Mouse (Mus musculus): ENCODE results near the gene Relt. TPM values are rescaled to one million over a fixed set of nuclear protein-coding genes. Genes with fewer than 3 reads are reported as not detected.

Relt gene
- total RNA-seq, 1 experiment from 2014 or later = 16.6 TPM

DNA sequence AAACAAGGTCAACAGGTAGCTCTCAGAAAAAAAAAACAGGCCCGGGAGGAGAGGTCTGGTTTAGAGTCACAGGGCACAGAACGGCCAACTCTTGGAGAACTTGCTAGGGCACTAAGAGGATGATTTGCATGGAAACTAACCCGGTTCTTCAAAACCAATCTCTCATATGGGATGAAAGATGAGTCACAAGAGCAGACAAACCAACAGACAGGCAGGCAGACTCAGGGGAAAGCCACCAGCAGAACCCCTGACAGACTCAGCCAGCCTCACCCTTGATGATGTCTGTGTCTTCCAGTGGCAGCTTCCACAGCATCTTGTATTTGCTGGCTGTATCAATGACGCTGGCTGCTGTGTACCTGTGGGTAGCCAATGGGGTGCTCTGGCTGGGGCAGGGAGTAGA, 18.7 kb upstream of the Relt start:
- no peak for ATAC-seq (replicated peaks in 1 of 2; ENCODE audit: insufficient read depth in 1 of 2, low FRiP score in 2 of 2, low TSS enrichment in 1 of 2, low read depth in 1 of 2, poor library complexity in 2 of 2, severe bottlenecking in 2 of 2)

DNA sequence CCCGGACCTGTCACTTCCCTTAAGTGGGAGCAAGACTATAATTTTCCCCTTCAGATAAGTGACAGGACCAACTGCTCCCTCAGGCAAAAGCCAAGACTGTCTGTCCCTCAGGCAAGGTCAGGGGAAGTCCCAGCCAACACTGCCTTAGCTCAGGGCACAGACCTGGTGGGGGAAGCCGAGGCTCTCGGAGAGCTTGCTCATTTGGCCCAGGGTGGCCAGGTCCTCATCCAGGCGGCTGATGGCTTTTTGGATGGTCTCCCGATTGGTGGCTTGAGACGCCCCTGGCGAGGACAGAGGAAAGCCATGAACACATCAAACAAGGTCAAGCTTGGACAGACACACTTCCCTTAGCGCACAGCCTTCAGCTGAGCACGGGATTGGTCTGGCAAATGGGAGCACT, 18.3 kb upstream of the Relt start:
- no peak for ATAC-seq (replicated peaks in 1 of 2; ENCODE audit: insufficient read depth in 1 of 2, low FRiP score in 2 of 2, low TSS enrichment in 1 of 2, low read depth in 1 of 2, poor library complexity in 2 of 2, severe bottlenecking in 2 of 2)

DNA sequence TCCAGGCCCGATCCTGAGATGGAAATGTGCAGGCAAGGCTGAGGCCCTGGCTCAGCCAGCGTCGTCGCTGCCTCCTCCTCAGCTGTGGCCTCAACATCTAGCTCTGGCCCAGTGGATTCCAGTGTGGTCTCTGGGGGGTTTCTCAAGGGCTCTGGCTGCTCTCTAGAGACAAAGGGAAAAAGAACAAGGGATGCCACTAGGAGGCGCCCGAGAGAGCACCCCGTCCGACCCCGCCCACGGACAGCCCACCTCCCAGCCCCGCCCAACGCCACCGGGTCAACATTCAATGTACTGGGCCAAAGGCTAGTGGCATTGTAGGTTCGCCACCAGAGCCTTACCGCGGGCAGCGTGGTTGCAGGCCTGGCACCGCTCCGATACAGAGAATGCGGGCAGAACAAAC, 16.3 kb upstream of the Relt start:
- ATAC-seq (replicated peaks in 1 of 2; ENCODE audit: insufficient read depth in 1 of 2, low FRiP score in 2 of 2, low TSS enrichment in 1 of 2, low read depth in 1 of 2, poor library complexity in 2 of 2, severe bottlenecking in 2 of 2) = peak; percentile 71 to 73

DNA sequence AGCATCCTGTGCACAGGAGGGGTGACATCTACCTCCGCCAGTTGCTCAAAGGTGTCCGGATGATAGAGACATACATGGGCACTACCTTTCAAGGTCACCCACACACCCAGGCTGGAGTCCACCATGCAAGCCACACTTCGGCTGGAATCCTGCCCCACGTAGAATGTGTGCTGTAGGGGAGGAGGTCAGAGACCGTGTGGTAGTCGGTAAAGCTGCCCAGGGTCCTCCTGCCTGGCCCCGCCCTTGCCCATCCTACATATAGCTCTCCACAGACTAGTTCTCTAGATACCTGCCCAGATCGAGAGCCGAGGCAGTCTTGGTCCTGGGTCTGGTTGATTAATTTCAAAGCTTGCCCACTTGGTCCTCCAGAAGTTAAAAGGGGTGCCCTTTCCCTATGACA, 13.5 kb upstream of the Relt start:
- ATAC-seq (replicated peaks in 1 of 2; ENCODE audit: insufficient read depth in 1 of 2, low FRiP score in 2 of 2, low TSS enrichment in 1 of 2, low read depth in 1 of 2, poor library complexity in 2 of 2, severe bottlenecking in 2 of 2) = no peak

DNA sequence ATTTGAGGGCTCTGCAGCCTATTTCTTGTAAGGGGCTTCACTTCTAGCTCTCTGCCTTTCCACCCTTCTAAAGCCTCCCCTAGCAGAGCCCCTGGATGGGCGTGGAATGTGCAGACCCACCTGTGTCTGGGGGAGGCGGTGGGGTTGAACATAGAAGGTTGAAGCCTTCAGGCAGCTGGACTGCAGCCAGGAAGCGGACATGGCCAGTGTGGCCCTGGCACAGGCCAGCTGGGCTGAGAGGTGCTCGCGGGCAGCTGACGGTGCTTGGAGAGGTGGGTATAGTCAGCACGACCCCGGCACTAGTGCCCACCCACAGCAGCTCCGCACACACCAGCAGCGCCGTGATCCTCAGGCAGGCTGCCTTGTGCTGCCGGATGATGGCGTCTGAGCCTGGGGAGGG, 13.0 kb upstream of the Relt start:
- no peak for ATAC-seq (replicated peaks in 1 of 2; ENCODE audit: insufficient read depth in 1 of 2, low FRiP score in 2 of 2, low TSS enrichment in 1 of 2, low read depth in 1 of 2, poor library complexity in 2 of 2, severe bottlenecking in 2 of 2)

DNA sequence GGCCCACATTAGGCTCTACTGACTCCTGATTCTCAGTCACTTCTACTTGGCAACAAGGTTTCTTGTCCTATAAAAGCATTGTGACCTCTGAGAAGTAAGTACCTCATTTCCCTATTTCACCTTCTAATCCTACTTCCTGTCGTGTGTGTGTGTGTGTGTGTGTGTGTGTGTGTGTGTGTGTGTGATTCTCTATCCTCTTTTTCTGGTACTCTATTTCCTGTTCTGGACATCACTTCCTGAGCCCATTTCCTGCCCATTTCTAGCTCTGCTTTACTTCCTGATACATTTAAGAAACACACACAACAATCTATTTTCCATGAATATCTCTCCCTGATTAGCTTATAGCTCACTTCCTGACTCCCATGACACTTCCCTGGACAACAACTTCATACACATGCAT, 12.6 kb upstream of the Relt start:
- no peak for ATAC-seq (replicated peaks in 1 of 2; ENCODE audit: insufficient read depth in 1 of 2, low FRiP score in 2 of 2, low TSS enrichment in 1 of 2, low read depth in 1 of 2, poor library complexity in 2 of 2, severe bottlenecking in 2 of 2)

DNA sequence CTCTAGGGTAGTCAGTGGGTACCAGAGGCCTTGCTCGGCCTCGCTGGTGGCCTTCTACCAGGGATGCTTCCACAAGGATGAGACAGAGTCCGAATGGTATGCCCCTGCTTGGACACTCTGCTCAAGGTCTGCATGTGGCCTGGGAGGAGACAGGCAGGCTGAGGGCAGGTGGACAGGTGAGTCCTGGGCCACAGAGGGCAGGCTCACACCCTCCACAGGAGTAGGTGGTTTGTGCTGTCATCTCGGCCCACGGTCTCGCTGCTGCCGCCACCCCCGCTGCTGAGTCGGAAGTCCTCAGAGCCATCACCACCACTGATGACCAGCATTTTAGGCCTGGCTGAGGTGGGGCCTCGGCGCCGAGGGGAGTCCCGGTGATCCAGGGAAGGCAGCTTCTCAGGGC, 10.0 kb upstream of the Relt start:
- no peak for ATAC-seq (replicated peaks in 1 of 2; ENCODE audit: insufficient read depth in 1 of 2, low FRiP score in 2 of 2, low TSS enrichment in 1 of 2, low read depth in 1 of 2, poor library complexity in 2 of 2, severe bottlenecking in 2 of 2)

DNA sequence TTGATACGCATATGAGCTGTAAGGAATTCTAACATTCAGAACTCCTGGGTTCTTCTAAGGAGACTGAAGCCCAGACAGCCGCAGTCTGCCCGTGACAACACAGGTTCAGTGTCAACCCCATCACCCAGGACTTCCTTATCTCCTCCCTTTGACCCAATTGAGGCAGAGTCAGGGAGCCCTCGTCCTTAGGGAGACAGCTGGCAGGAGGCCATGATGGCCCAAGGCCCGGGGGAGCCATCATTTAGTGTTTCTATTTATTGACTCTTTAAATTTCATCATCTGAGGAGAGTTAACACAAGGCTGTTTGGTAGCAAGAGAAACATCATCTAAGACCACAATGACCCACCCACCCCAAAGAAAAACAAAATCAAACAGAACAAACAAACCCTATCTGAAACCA, 8.6 kb upstream of the Relt start:
- ATAC-seq (replicated peaks in 1 of 2; ENCODE audit: insufficient read depth in 1 of 2, low FRiP score in 2 of 2, low TSS enrichment in 1 of 2, low read depth in 1 of 2, poor library complexity in 2 of 2, severe bottlenecking in 2 of 2) = no peak

DNA sequence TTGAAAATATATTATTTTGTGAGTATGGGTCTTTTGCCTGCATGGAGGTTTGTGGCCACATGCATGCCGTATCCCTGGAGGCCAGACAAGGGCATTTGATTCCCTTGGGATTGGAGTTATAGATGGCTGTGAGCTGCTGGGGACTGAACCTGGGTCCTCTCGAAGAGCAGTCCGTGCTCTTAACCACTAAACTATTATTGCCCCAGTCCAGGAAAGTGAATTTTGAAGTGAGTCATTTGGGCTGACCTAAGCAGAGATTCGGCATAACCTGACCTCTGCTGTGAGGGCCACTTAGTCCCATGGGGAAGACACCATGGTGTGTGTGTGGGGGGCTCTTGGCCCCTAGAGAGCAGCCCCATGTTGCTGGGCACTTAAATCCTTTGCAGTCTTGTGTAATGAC, 8.1 kb upstream of the Relt start:
- no peak for ATAC-seq (replicated peaks in 1 of 2; ENCODE audit: insufficient read depth in 1 of 2, low FRiP score in 2 of 2, low TSS enrichment in 1 of 2, low read depth in 1 of 2, poor library complexity in 2 of 2, severe bottlenecking in 2 of 2)

DNA sequence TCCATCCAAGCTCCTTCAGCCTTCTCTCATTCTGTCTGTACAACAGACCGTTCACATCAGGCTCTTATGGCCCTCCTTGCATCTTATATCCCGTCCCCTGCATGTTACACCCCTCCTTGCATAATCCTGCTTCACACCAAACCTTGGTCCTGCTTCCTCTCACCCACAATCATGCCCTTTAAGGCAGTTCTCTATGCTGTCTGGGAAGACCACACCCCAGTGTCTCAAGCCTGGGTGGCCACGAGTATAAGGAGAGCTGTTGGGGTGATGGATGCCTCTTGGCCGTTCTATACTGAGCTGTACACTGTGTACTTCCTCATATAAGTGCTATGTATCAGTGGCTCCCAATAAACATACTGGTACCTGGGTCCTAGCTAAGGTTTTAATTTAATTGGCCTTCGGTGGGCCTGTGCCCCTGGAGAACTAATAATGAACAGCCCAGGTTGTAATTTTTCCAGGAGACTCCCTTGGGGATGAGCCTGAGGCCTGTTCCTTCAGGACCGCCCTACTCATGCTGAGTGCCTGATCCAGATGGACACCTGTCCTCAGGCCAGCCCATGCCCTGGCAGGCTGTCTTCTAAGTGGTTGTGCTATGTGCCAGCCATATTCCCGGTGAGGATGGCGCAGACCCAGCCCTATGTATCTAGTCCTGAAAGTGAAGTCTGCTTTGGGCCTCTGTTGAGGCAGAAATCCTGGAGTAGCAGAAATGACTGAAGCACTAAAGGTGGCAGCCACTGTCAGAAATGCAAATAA, 6.8 kb upstream of the Relt start:
- ATAC-seq (replicated peaks in 1 of 2; ENCODE audit: insufficient read depth in 1 of 2, low FRiP score in 2 of 2, low TSS enrichment in 1 of 2, low read depth in 1 of 2, poor library complexity in 2 of 2, severe bottlenecking in 2 of 2) = no peak

DNA sequence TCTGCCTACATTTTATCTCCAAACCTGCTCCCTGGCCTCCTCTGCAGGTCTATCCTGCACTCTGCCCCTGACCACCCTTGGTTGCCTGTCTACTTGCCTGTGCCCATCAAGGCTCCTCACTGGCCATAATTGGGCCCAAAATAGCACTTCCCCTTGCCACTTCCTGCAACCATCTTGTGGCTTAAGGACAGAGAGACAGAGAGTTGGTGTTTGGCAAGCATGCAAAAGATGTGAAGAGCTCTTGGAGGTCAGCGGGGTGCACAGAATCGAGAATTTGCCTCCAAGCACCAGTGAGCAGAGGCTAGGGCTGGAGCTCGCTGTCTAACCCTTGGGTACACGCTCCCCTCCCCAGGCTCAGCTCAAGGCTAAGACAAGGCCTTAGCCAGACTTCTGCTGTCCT, 5.3 kb upstream of the Relt start:
- ATAC-seq (replicated peaks in 1 of 2; ENCODE audit: insufficient read depth in 1 of 2, low FRiP score in 2 of 2, low TSS enrichment in 1 of 2, low read depth in 1 of 2, poor library complexity in 2 of 2, severe bottlenecking in 2 of 2) = peak; percentile 22 to 29; a peak in 1 of 4 replicates

DNA sequence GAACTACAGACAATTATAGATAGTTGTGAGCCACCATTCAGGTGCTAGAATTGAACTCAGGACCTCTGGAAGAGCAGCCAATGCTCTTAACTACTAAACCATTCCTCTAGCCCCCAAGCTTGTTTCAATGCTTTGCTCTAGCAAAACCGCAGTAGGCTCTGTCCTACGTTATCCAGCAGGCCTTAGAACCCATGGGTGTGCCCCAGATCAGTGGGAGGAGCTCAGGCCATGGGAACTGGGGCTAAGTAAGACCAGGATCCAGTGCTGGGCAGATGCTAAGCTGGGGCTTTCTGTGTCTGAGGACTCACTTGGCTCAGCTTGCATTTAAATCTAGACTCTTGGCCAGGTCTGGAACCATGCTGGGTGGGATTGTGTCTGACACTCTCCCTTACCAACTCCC, 4.3 kb upstream of the Relt start:
- ATAC-seq (replicated peaks in 1 of 2; ENCODE audit: insufficient read depth in 1 of 2, low FRiP score in 2 of 2, low TSS enrichment in 1 of 2, low read depth in 1 of 2, poor library complexity in 2 of 2, severe bottlenecking in 2 of 2) = no peak

DNA sequence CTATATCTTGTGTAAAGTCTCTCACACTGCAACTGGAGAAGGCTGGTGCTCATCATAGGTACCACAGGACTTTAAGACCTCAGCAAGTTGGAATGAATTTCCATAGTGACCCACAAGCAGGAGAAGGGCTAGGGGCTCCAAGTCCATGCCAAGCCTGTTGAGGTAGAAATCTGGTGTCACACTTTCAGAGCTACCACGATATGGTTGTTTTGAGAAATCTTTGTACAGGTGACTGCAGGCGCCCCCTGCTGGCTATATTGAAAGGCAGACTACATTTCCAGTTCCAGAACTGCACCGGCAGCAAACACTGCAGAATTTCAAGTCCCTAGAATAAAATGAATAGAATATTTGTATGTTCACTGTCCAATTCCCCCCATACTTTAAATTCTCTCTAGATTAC, 3.4 kb upstream of the Relt start:
- no peak for ATAC-seq (replicated peaks in 1 of 2; ENCODE audit: insufficient read depth in 1 of 2, low FRiP score in 2 of 2, low TSS enrichment in 1 of 2, low read depth in 1 of 2, poor library complexity in 2 of 2, severe bottlenecking in 2 of 2)

DNA sequence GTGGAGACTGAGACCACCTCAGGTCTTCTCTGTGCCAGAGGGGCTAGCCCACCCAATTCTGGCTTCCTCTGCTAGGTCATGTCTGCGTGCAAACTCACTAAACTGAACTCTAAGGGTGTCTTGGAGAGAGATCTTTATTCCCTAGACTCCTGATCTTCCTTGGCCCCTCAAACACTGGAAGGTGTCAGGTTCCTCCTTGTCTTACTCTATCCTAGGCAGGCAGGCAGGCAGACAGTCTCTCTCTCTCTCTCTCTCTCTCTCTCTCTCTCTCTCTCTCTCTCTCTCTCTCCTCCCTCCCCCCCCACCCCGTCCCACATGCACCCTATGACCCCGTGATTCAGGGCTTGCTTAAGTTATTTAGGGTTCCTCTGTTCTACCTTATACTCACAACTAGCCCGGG, 893 bp downstream of the Relt start:
- no peak for ATAC-seq (replicated peaks in 1 of 2; ENCODE audit: insufficient read depth in 1 of 2, low FRiP score in 2 of 2, low TSS enrichment in 1 of 2, low read depth in 1 of 2, poor library complexity in 2 of 2, severe bottlenecking in 2 of 2)

DNA sequence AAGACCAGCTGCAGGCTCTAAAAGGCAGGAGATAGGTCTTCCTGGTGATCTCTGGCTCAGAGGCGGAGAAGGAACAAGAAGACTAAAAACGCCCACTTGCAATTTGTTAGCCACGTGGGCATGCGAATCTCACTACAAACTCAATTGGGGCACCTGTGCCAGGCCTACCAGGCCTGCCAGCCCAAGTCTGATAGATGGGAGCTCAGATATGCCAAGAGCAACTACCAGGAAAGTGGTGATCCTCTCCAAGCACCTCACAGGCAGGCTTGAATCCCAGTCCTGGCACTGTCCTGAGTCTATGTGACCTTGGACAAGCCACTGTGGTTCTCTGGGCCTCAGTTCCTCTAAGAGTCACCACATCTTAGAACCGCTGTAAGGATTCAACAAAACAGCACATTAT, 2.0 kb downstream of the Relt start:
- no peak for ATAC-seq (replicated peaks in 1 of 2; ENCODE audit: insufficient read depth in 1 of 2, low FRiP score in 2 of 2, low TSS enrichment in 1 of 2, low read depth in 1 of 2, poor library complexity in 2 of 2, severe bottlenecking in 2 of 2)

DNA sequence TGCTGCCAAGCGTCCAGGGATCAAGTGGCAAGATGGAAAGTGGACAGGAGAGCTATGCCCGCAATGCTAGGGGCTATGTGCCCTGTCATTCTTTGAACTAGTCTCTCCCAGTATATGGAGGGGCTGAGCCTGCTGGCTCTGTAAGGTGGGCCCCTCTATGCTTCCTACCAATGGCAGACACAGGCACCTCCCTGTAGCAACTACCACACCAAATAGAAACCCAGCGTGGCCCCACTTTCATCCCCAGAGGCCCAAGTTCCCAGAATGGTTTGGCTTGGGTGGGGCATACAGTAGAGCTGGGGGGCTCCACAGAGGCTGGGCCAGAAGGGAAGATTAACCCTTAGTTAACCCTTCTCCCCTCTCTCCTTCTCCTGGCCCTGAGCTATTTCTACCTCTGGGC, 2.8 kb downstream of the Relt start:
- ATAC-seq (replicated peaks in 1 of 2; ENCODE audit: insufficient read depth in 1 of 2, low FRiP score in 2 of 2, low TSS enrichment in 1 of 2, low read depth in 1 of 2, poor library complexity in 2 of 2, severe bottlenecking in 2 of 2) = no peak

DNA sequence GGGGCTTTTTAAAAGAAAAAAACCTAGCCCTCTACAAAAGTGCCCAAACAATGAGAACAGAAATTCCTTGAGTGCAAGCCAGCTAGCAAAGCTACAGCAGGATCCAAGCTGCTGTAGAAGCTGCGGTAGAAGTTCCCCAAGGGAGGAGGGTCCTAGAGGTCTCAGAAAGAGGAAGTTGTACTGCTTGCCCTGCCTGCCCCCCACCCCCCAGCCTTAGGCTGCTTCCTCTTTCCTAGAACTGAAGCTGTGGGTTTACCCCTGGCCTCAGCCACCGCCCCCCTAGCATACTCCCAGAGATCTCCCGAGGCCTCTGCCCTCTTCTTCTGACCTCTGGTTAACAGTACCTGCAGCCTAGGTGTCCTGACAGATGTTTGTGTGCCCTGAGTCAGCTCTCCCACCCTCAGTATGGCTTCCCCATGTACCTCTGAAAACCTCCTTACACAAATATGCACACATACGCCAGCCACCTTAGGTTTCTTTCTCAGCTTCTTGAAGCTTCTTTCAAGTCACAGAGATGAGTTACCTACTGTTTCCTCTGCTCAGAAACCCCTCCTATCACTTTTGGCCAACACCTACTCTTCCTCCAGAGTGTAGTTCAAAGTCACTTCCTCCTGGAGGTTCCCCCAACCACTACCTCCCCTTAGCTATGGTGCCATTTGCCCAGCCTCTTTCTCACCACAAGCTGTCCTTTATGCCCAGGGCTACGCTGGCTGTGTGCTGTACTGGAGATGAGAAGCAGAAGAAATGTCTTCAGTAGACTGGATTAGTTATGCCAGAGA, 7.3 kb downstream of the Relt start:
- peak; percentile 88 to 89 for ATAC-seq (replicated peaks in 1 of 2; ENCODE audit: insufficient read depth in 1 of 2, low FRiP score in 2 of 2, low TSS enrichment in 1 of 2, low read depth in 1 of 2, poor library complexity in 2 of 2, severe bottlenecking in 2 of 2)

DNA sequence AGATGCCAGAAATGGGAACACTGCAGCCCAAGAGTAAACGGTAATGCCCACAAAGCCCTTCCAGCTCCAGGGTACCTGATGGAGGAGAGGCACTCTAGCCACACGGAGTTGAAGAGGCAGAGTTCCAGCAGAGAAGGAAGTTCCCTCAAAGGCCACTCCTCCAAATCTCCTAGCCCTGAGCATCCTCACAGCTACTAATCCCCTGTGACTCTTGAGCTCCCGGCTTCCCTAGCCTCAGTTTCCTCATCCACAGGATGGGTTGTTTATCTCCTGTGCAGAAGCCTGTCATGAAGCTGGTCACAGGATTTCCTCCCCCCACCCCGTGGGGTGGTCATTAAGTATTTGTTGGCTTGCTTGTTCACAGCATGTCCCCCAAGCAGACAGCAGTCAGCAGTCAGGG, 7.9 kb downstream of the Relt start:
- ATAC-seq (replicated peaks in 1 of 2; ENCODE audit: insufficient read depth in 1 of 2, low FRiP score in 2 of 2, low TSS enrichment in 1 of 2, low read depth in 1 of 2, poor library complexity in 2 of 2, severe bottlenecking in 2 of 2) = 0 out of 4 replicates have a peak, but pooled peaks of 1 of the 2 experiments have one; percentile 1

DNA sequence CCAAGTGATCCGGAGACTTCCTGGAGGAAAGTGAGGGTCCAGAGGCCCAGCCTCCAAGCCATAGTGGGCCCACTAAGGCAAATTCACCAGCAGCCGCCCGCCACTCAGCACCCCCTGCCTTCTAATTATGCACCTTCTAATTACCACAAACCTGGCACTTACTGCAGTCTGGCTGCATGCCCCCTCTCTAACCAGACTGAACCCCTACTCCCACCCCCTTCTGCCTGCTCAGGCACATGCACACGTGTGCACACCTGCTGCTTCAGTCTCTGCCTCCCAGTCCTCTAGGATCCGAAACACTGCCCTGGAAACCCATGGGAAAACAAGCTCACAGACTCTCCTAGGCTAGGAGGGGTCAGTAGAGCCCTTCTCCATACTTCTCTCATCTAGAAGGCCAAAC, 8.4 kb downstream of the Relt start:
- ATAC-seq (replicated peaks in 1 of 2; ENCODE audit: insufficient read depth in 1 of 2, low FRiP score in 2 of 2, low TSS enrichment in 1 of 2, low read depth in 1 of 2, poor library complexity in 2 of 2, severe bottlenecking in 2 of 2) = no peak
